Mouse (Mus musculus): ENCODE data around the gene C3ar1. TPM values are rescaled to one million over a fixed set of nuclear protein-coding genes. Genes with fewer than 3 reads are reported as not detected.

Gene C3ar1
- polyA plus RNA-seq, 2 experiments: 4.1 to 5.0 TPM

GRCm38 (mm10) chr6:122820799-122821650, 34.9 kb downstream of the C3ar1 start:
- H3K27ac ChIP-seq (replicated peaks; ENCODE audit: low read depth, low read length): no peak overlapping the region
- H3K9me3 ChIP-seq (ENCODE audit: control insufficient read depth, low read length): no peaks in the 10 kb centered on the region
- no peaks in the 10 kb centered on the region for H3K27me3 ChIP-seq (ENCODE audit: control insufficient read depth, insufficient read depth, low read length)
- no peak for ATAC-seq (ENCODE audit: low FRiP score, low read depth)
- H3K36me3 ChIP-seq (ENCODE audit: control insufficient read depth, insufficient read depth, low read length): no peaks in the 10 kb centered on the region
- no peak for TF ChIP-seq POLR2A (IDR thresholded peaks at IDR 0.05; ENCODE audit: borderline replicate concordance, extremely low read depth, insufficient read depth, insufficient read length)
- peak overlapping the region; percentile 91 for H3K4me3 ChIP-seq (replicated peaks; ENCODE audit: low read length)
- peaks cover 25% of the 10 kb centered on the region for H3K4me1 ChIP-seq (ENCODE audit: control insufficient read depth, insufficient read depth, low read length)
- no peak for DNase-seq (ENCODE audit: low spot score)
- H3K4me2 ChIP-seq (replicated peaks; ENCODE audit: low read depth, low read length, severe bottlenecking): peak overlapping the region; percentile 82
- WGBS: 30% methylated on average over 15 of the region's 15 CpGs
- peak overlapping the region; percentile 96; the same call in 1 of the 2 replicates for H3K9ac ChIP-seq (ENCODE audit: low read depth, low read length, severe bottlenecking)

GRCm38 (mm10) chr6:122820071-122820798, 35.7 kb downstream of the C3ar1 start:
- peak; percentile 53 for ATAC-seq (ENCODE audit: low FRiP score, low read depth)
- no peak for TF ChIP-seq POLR2A (IDR thresholded peaks at IDR 0.05; ENCODE audit: borderline replicate concordance, extremely low read depth, insufficient read depth, insufficient read length)
- Histone ChIP-seq H3K27ac (replicated peaks; ENCODE audit: low read depth, low read length) (peak overlapping the region; percentile 59), H3K4me2 (replicated peaks; ENCODE audit: low read depth, low read length, severe bottlenecking) (peak overlapping the region; percentile 82), H3K9me3 (ENCODE audit: control insufficient read depth, low read length) (no peaks in the 10 kb centered on the region), H3K36me3 (ENCODE audit: control insufficient read depth, insufficient read depth, low read length) (no peaks in the 10 kb centered on the region), H3K4me1 (ENCODE audit: control insufficient read depth, insufficient read depth, low read length) (peaks cover 17% of the 10 kb centered on the region), H3K4me3 (replicated peaks; ENCODE audit: low read length) (peak overlapping the region; percentile 91), H3K27me3 (ENCODE audit: control insufficient read depth, insufficient read depth, low read length) (no peaks in the 10 kb centered on the region), H3K9ac (ENCODE audit: low read depth, low read length, severe bottlenecking) (peak overlapping the region; percentile 96)
- DNase-seq (ENCODE audit: low spot score): peak; percentile 51
- WGBS: under 1% methylated on average over 26 of the region's 38 CpGs

GRCm38 (mm10) chr6:122819306-122820070, 36.5 kb downstream of the C3ar1 start, which contains the start of gene Foxj2:
Gene Foxj2, plus strand, starts transcription at chr6:122819914.
- Histone ChIP-seq H3K4me2 (replicated peaks; ENCODE audit: low read depth, low read length, severe bottlenecking) (peak within 1 kb of the TSS; percentile 82), H3K9me3 (ENCODE audit: control insufficient read depth, low read length) (no peaks in the 10 kb centered on the region), H3K27me3 (ENCODE audit: control insufficient read depth, insufficient read depth, low read length) (no peaks in the 10 kb centered on the region), H3K36me3 (ENCODE audit: control insufficient read depth, insufficient read depth, low read length) (no peaks in the 10 kb centered on the region), H3K27ac (replicated peaks; ENCODE audit: low read depth, low read length) (peak within 1 kb of the TSS; percentile 59), H3K4me1 (ENCODE audit: control insufficient read depth, insufficient read depth, low read length) (peaks cover 17% of the 10 kb centered on the region), H3K4me3 (replicated peaks; ENCODE audit: low read length) (peak within 1 kb of the TSS; percentile 91), H3K9ac (ENCODE audit: low read depth, low read length, severe bottlenecking) (peak within 1 kb of the TSS; percentile 96)
- peak; percentile 48 for DNase-seq (ENCODE audit: low spot score)
- WGBS: 2% methylated on average over 31 of the region's 61 CpGs
- peak; percentile 92 for ATAC-seq (ENCODE audit: low FRiP score, low read depth)
- 0 out of 2 replicates have a peak, but pooled peaks have one; percentile 34 for TF ChIP-seq POLR2A (IDR thresholded peaks at IDR 0.05; ENCODE audit: borderline replicate concordance, extremely low read depth, insufficient read depth, insufficient read length)

- ATAC-seq (ENCODE audit: low FRiP score, low read depth): no peak
- Histone ChIP-seq H3K9ac (ENCODE audit: low read depth, low read length, severe bottlenecking) (no peak overlapping the region), H3K4me2 (replicated peaks; ENCODE audit: low read depth, low read length, severe bottlenecking) (no peak overlapping the region), H3K27me3 (ENCODE audit: control insufficient read depth, insufficient read depth, low read length) (no peaks in the 10 kb centered on the region), H3K9me3 (ENCODE audit: control insufficient read depth, low read length) (no peaks in the 10 kb centered on the region), H3K4me1 (ENCODE audit: control insufficient read depth, insufficient read depth, low read length) (peaks cover 9% of the 10 kb centered on the region; the same call in 1 of the 2 replicates), H3K27ac (replicated peaks; ENCODE audit: low read depth, low read length) (no peak overlapping the region), H3K36me3 (ENCODE audit: control insufficient read depth, insufficient read depth, low read length) (no peaks in the 10 kb centered on the region), H3K4me3 (replicated peaks; ENCODE audit: low read length) (no peak overlapping the region)
- DNase-seq (ENCODE audit: low spot score): no peak
- WGBS: 91% methylated on average over 4 of the region's 4 CpGs
- TF ChIP-seq POLR2A (IDR thresholded peaks at IDR 0.05; ENCODE audit: borderline replicate concordance, extremely low read depth, insufficient read depth, insufficient read length): no peak
Observed at GRCm38 (mm10) chr6:122813640-122814039, 42.3 kb downstream of the C3ar1 start.

GRCm38 (mm10) chr6:122812716-122813115, 43.2 kb downstream of the C3ar1 start:
- Histone ChIP-seq H3K27ac (replicated peaks; ENCODE audit: low read depth, low read length) (no peak overlapping the region), H3K9ac (ENCODE audit: low read depth, low read length, severe bottlenecking) (no peak overlapping the region), H3K4me1 (ENCODE audit: control insufficient read depth, insufficient read depth, low read length) (peaks cover 9% of the 10 kb centered on the region; the same call in 1 of the 2 replicates), H3K4me2 (replicated peaks; ENCODE audit: low read depth, low read length, severe bottlenecking) (no peak overlapping the region), H3K27me3 (ENCODE audit: control insufficient read depth, insufficient read depth, low read length) (no peaks in the 10 kb centered on the region), H3K4me3 (replicated peaks; ENCODE audit: low read length) (no peak overlapping the region), H3K36me3 (ENCODE audit: control insufficient read depth, insufficient read depth, low read length) (no peaks in the 10 kb centered on the region), H3K9me3 (ENCODE audit: control insufficient read depth, low read length) (no peaks in the 10 kb centered on the region)
- WGBS: 88% methylated on average over 4 of the region's 4 CpGs
- DNase-seq (ENCODE audit: low spot score) (no peak), ATAC-seq (ENCODE audit: low FRiP score, low read depth) (no peak)
- TF ChIP-seq POLR2A (IDR thresholded peaks at IDR 0.05; ENCODE audit: borderline replicate concordance, extremely low read depth, insufficient read depth, insufficient read length): no peak
